Mouse (Mus musculus) lung, embryonic 16.5 days (tissue): ENCODE data around the gene Dhx35. TPM values are rescaled to one million over a fixed set of nuclear protein-coding genes. Genes with fewer than 3 reads are reported as not detected.

ENCODE experiments used
- ATAC-seq: fragments of 200-750 bp; cut with Nextera tagmentation; 2 replicates; pipeline ENCODE4 v1.8.0; 2017; ENCODE audit warnings: low read depth, mild to moderate bottlenecking, moderate library complexity
- H3K27ac ChIP-seq: fragments of 300-500 bp; sonication (generic); 2 replicates; pipeline ENCODE4 v1.5.1; 2014; ENCODE audit warnings: mild to moderate bottlenecking, control low read depth, low read length
- H3K27me3 ChIP-seq: fragments of 300-500 bp; sonication (generic); 2 replicates; pipeline ENCODE4 v1.6.1; 2014; ENCODE audit warnings: low read depth, low read length, mixed read lengths; ENCODE audit not compliant: control insufficient read depth, insufficient read depth
- H3K36me3 ChIP-seq: fragments of 300-500 bp; sonication (generic); 2 replicates; pipeline ENCODE4 v1.6.1; 2014; ENCODE audit warnings: low read length; ENCODE audit not compliant: control insufficient read depth, insufficient read depth
- H3K4me1 ChIP-seq: fragments of 300-500 bp; sonication (generic); replicated peaks from 2 replicates; pipeline ENCODE4 v1.6.1; 2014; ENCODE audit warnings: low read length, mixed read lengths; ENCODE audit not compliant: control insufficient read depth, insufficient read depth
- H3K4me2 ChIP-seq: fragments of 300-500 bp; sonication (generic); 2 replicates; pipeline ENCODE4 v1.6.1; 2014; ENCODE audit warnings: low read depth, low read length, control low read depth
- H3K4me3 ChIP-seq: fragments of 300-500 bp; sonication (generic); 2 replicates; pipeline ENCODE4 v1.5.1; 2014; ENCODE audit warnings: mild to moderate bottlenecking, low read length, control low read depth
- H3K9ac ChIP-seq: fragments of 300-500 bp; sonication (generic); 2 replicates; pipeline ENCODE4 v1.6.1; 2014; ENCODE audit warnings: low read length, control low read depth
- H3K9me3 ChIP-seq: fragments of 300-500 bp; sonication (generic); 2 replicates; pipeline ENCODE4 v1.6.1; 2016; ENCODE audit warnings: low read length; ENCODE audit not compliant: control insufficient read depth
- WGBS: fragments of 180-500 bp; shearing (Covaris S2); extraction: QIAGEN DNeasy Blood & Tissue Kit; methylation state at CpG from one replicate; pipeline ENCODE4 v1.1.7; 2014; 5-methylcytosine and 5-hydroxymethylcytosine counted together
- polyA plus RNA-seq: library from polyadenylated mRNA; unstranded; fragments of >200 nt; fragmentation: Nextera tagmentation; extraction: Ambion mirVana; gene quantifications from 2 replicates; pipeline ENCODE4 v1.2.1, GENCODE M21; 2015

Dhx35 gene
- polyA plus RNA-seq, 1 experiment from 2014 or later: 13.9 TPM

DNA sequence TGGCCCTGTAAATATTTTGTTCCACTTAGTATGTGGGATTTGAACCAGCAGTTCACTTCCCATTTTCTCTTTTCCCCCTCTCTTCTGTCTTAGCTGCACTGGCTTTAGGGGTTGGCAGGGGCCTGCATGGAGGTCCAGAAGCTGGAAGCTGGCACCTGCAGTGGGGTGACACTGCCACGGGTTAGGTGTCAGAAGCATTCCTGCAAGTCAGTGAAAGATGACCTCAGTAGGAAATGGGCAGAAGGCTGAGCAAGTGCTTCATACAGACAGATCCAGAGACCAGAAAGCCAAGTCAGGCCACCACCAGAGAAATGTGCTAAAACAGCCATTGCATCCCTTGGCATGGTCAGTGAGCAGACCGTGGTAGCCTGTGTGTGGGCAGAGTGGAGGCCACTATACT lies 66.5 kb downstream of the Dhx35 start:
- H3K27me3 ChIP-seq: no peaks in the 10 kb centered on the region
- ATAC-seq: no peak
- WGBS: 65% methylated on average over 2 of the region's 2 CpGs

DNA sequence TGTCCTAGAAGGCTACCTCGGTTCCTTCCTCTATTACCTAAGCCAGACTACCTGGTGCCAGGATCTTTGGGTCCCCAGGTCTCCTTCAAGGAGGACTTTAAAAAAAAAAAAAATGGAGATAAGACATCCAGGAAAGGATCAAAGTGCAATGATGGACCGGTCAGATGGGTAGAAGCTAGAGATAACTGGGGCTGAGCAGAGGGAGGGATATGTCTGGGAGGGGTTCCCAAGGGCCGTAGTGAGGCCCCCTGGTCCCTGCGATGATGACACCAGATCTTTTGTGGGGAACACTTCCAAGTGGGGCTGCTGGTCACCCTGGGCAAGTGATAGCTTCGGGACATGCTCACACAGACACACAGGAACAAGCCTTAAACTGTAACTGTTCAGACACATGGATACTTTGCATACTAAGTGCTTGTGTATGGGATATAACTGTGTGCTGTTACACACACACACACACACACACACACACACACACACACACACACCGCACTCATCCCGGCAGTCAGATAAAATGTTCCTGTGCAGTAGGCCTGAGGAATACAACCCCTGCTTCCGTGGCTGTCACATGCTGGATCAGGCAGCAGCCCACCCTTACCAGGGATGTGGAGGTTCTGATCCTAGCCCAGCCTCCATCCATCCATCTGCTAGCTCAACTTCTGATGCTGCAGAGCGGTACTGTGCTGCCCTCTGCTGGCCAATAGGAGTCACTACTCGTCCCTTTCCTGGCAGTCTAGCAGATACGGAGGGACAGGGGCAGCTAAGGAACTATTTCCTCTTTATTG lies 68.9 kb downstream of the Dhx35 start:
- 47% methylated on average over 11 of the region's 11 CpGs for WGBS

More for the DNA sequence above, 66.5 kb downstream of the Dhx35 start:
- H3K36me3 ChIP-seq: no peaks in the 10 kb centered on the region
- H3K9ac ChIP-seq: no peak overlapping the region
- H3K9me3 ChIP-seq: no peaks in the 10 kb centered on the region
- no peak overlapping the region for H3K4me2 ChIP-seq
- no peak overlapping the region for H3K4me3 ChIP-seq
- no peak overlapping the region for H3K27ac ChIP-seq
- H3K4me1 ChIP-seq: no peaks in the 10 kb centered on the region

DNA sequence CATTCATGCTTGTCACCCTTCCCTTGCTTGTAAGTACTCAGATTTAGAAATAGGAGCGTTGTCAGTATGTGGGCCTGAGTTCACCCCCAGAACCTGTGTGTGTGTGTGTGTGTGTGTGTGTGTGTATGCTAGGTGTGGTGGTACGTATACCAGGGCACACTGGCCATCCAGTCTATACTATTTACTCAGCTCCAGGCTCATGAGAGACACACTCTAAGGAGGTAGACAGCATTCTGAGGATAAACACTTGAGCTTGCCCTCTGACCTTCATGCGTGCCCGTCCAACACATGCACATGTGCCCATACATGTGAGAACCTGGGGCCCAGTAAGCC lies 69.5 kb downstream of the Dhx35 start:
- Histone ChIP-seq H3K36me3 (no peaks in the 10 kb centered on the region), H3K4me1 (no peaks in the 10 kb centered on the region), H3K4me2 (no peak overlapping the region), H3K27me3 (no peaks in the 10 kb centered on the region), H3K4me3 (no peak overlapping the region), H3K9ac (no peak overlapping the region), H3K9me3 (no peaks in the 10 kb centered on the region), H3K27ac (no peak overlapping the region)
- no peak; the same call in 1 of the 2 replicates for ATAC-seq
- WGBS: 81% methylated on average over 4 of the region's 4 CpGs

More for the DNA sequence above, 68.9 kb downstream of the Dhx35 start:
- no peak overlapping the region for H3K4me2 ChIP-seq
- peak; percentile 52; the same call in 1 of the 2 replicates for ATAC-seq
- H3K4me3 ChIP-seq: no peak overlapping the region
- no peaks in the 10 kb centered on the region for H3K27me3 ChIP-seq
- H3K27ac ChIP-seq: no peak overlapping the region
- H3K4me1 ChIP-seq: no peaks in the 10 kb centered on the region
- no peak overlapping the region for H3K9ac ChIP-seq
- H3K9me3 ChIP-seq: no peaks in the 10 kb centered on the region
- no peaks in the 10 kb centered on the region for H3K36me3 ChIP-seq

DNA sequence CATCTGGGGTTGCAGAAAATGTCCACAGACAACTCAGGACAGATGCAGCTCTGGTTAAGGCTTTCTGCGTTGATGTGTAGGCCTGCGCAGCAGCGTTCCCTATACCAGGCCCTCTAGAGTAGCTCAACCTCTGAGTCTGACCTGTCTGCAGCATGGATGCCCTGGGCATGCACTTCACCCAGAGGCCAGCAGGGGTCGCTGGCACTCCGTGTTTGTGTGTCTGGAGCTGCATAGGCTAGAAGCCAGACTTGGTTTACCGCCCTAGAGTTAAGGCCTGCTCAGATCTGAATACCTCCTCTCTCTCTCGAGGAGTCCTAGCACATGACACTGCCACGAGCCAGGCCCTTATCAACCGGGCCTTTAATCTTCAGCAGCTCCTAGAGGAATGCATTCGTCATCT lies 70.8 kb downstream of the Dhx35 start:
- ATAC-seq: peak; percentile 40
- 18% methylated on average over 10 of the region's 10 CpGs for WGBS
- no peak overlapping the region for H3K27ac ChIP-seq

DNA sequence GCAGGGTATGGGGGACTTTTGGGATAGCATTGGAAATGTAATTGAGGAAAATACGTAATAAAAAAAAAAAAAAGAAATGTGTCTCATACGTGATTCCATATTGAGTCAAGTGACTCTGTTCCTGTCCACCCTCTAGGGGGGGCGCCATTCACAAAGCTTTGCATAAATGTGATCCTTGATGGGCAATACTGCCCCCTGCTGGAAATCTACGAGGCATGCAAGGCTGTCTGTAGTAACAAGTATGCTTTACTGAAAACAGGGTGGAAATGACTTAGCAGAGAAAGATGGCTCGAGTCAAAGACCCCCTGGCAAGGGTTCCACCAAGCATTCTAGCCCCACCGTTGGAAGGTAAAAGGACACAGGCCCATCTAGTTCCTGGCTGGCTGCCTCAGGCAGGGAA lies 92.0 kb downstream of the Dhx35 start:
- Histone ChIP-seq H3K36me3 (no peaks in the 10 kb centered on the region), H3K4me2 (no peak overlapping the region), H3K4me1 (no peaks in the 10 kb centered on the region), H3K27me3 (no peaks in the 10 kb centered on the region), H3K9me3 (no peaks in the 10 kb centered on the region), H3K27ac (no peak overlapping the region), H3K9ac (no peak overlapping the region), H3K4me3 (no peak overlapping the region)
- no peak for ATAC-seq
- WGBS: 44% methylated on average over 6 of the region's 6 CpGs

More for the DNA sequence above, 70.8 kb downstream of the Dhx35 start:
- no peak overlapping the region for H3K4me2 ChIP-seq
- H3K9me3 ChIP-seq: no peaks in the 10 kb centered on the region
- no peaks in the 10 kb centered on the region for H3K36me3 ChIP-seq
- no peaks in the 10 kb centered on the region for H3K4me1 ChIP-seq
- no peaks in the 10 kb centered on the region for H3K27me3 ChIP-seq
- no peak overlapping the region for H3K9ac ChIP-seq
- no peak overlapping the region for H3K4me3 ChIP-seq

DNA sequence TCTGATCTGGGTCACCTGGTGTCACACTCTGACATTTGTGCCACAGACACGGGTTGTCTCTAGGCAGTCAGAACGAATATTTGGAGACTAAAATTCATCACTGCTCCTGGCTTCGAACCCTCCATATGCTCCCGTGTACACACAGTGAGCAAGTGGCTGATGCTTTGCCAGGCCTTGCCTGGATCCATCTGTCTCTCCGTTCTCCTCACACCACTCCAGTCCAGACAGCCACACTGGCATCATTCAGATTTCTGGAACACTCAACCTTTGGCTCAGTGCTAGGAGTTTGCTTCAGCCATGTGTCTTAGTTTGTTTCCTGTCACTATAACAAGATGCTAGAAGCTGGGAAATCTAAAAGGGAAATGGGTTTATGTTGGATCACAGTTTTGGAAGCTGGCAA lies 93.9 kb downstream of the Dhx35 start:
- no peak for ATAC-seq
- no peak overlapping the region for H3K4me3 ChIP-seq
- no peak overlapping the region for H3K4me2 ChIP-seq
- H3K4me1 ChIP-seq: no peaks in the 10 kb centered on the region
- no peaks in the 10 kb centered on the region for H3K9me3 ChIP-seq
- WGBS: 75% methylated on average over 5 of the region's 5 CpGs
- H3K9ac ChIP-seq: no peak overlapping the region
- no peaks in the 10 kb centered on the region for H3K36me3 ChIP-seq
- H3K27me3 ChIP-seq: no peaks in the 10 kb centered on the region
- no peak overlapping the region for H3K27ac ChIP-seq

DNA sequence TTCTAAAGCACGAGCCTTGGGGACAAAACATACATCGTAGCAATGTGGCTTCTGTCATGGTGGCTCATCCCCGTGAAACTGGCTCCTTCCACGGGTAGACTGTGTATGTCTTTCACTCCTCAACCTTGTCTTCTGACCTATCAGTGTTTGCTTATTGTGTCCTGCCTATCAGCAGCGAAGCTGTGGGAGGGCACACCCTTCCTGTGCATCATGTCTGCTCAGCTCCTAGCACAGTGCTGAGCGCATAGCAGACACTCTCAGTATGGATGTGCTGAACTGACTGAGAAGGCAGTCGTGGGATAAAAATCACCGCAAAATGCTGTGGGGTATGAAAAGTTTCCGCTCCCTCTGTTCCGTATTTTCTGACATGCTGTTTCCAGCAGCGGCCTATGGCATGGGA lies 94.6 kb downstream of the Dhx35 start:
- H3K27me3 ChIP-seq: no peaks in the 10 kb centered on the region
- no peak overlapping the region for H3K27ac ChIP-seq
- no peaks in the 10 kb centered on the region for H3K9me3 ChIP-seq
- H3K4me1 ChIP-seq: no peaks in the 10 kb centered on the region
- H3K4me3 ChIP-seq: no peak overlapping the region
- no peak overlapping the region for H3K4me2 ChIP-seq
- ATAC-seq: no peak
- H3K9ac ChIP-seq: no peak overlapping the region
- WGBS: 49% methylated on average over 11 of the region's 11 CpGs
- H3K36me3 ChIP-seq: no peaks in the 10 kb centered on the region

DNA sequence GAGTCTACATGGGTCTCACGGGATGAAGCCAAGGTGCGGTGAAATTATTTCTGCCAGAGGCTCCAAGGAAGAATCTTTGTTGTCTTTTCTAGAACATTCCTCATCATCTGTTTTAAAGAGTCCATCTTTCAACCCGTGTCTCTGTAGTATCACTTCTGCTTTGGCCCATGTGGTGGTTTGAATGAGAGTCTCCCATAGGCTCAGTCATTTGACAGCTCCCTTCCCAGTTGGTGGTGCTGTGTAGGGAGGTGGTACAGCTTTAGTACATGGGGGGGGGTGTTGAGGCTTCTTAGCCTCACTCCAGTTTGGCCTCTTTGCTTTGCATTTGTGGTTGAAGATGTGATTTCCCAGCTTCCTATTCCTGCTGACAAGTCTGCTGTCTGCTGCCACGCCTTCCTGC lies 96.7 kb downstream of the Dhx35 start:
- 88% methylated on average over 4 of the region's 4 CpGs for WGBS
- Histone ChIP-seq H3K4me3 (no peak overlapping the region), H3K4me2 (no peak overlapping the region), H3K4me1 (no peaks in the 10 kb centered on the region), H3K27ac (no peak overlapping the region), H3K9me3 (no peaks in the 10 kb centered on the region), H3K36me3 (no peaks in the 10 kb centered on the region), H3K27me3 (no peaks in the 10 kb centered on the region), H3K9ac (no peak overlapping the region)
- no peak for ATAC-seq

DNA sequence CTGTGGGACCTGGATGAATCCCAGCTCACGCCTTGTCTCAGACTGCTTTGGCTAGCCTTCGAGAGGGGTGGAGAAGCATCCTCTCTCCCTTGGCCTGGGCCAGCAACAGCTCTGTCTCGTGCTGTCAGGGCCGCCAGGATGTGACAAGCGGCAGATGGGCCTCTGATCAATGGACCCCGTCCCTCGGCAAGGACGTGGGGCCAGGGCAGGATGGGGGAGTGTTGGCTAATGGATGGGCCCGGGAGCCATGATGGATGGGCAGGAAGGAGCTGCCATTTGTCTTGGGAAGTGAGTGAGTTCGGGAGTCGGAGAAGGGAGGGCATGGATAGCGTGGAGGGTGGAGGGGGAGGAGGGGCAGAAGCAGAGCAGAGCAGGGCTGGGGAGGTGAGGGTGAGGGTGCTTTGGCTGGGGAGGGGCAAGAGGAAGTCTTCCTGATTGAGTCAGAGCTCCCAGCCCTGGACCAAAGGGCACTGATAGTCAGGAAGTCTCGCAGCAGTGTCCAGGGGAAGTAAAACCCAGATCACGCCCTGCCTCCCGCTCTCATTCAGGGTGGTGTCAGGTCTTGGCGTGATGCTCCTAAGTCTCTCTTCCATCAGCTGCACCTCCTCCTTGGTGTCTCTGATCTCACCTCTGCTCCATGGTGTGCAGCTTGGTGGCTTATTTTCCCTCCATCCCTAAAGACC lies 98.7 kb downstream of the Dhx35 start:
- H3K9ac ChIP-seq: no peak overlapping the region
- H3K4me1 ChIP-seq: no peaks in the 10 kb centered on the region
- H3K36me3 ChIP-seq: no peaks in the 10 kb centered on the region
- no peak overlapping the region for H3K27ac ChIP-seq
- H3K4me2 ChIP-seq: no peak overlapping the region
- H3K27me3 ChIP-seq: no peaks in the 10 kb centered on the region
- no peaks in the 10 kb centered on the region for H3K9me3 ChIP-seq
- WGBS: 17% methylated on average over 16 of the region's 16 CpGs
- ATAC-seq: peak; percentile 79
- H3K4me3 ChIP-seq: no peak overlapping the region
